Mouse (Mus musculus) frontal cortex, adult 2 months (tissue): Measurements from ENCODE around the gene Zfp385b. TPM values are rescaled to one million over a fixed set of nuclear protein-coding genes. Genes with fewer than 3 reads are reported as not detected.
A peak's percentile ranks its signal among the peaks of the same experiment; 100 is the strongest.

Experiments
- DNase-seq, 2 experiments: peaks; one replicate each; pipeline ENCODE4 v3.0.0; 2022; ENCODE audit warnings: low spot score in 1 of 2; ENCODE audit errors: extremely low spot score in 1 of 2
- polyA plus RNA-seq: library from polyadenylated mRNA; depleted of rRNA; stranded (reverse); fragments of >200 nt; gene quantifications from 2 replicates; pipeline ENCODE4 v1.2.3, GENCODE M21; 2012; rRNA removed

Gene Zfp385b
- 59.1 and 69.4 TPM in 2 replicates for polyA plus RNA-seq

DNA sequence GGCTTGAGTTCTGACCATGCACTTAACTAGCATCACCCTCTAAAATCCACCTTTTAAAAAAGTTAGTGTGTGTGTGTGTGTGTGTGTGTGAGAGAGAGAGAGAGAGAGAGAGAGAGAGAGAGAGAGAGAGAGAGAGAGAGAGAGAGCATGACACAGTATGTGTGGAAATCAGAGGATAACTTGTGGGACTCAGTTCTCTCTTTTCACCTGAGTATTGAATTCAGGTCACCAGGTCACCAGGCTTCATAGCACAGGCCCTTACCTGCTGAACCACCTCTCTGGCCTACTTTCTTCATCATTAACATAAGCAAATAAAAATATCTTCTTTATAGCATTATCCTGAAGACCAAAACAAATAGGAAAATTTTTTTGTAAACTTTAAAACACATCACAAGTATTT lies at the start of gene Zfp385b:
TSS of gene Zfp385b (minus strand) at position 101 of the 400 bp plus-strand sequence.
- DNase-seq, result no peak

DNA sequence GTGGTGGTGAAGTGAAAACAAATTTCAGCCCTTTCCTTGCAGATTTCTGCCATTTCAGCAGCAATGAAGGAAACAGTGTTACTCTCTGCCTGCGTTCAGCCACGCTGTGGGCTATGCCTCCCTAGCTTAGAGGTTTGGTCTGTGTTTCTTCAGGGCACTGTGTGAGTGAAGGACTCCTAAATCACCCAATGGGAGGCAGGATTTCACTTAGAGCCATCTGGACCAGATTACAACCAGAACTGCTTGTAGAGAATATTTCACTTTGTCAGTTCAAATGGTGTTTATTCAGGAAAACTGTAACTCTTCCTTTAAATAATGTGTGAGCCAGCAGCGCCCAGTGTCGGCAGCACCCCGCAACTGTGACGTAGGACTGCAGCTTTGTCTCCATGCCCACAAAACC lies 44.5 kb upstream of the Zfp385b start:
- peak in 1 of 2 experiments; percentile 37 for DNase-seq

GRCm38 (mm10) chr2:77863522-77863921 lies 44.1 kb upstream of the Zfp385b start:
- DNase-seq, result peak; percentile 54 to 72

- DNase-seq, result peak; percentile 73 to 75
Observed at GRCm38 (mm10) chr2:77841464-77841863, 22.0 kb upstream of the Zfp385b start.

GRCm38 (mm10) chr2:77839587-77839986 lies 20.1 kb upstream of the Zfp385b start:
- DNase-seq, result no peak

- DNase-seq, result no peak
Observed at GRCm38 (mm10) chr2:77838688-77839087, 19.2 kb upstream of the Zfp385b start.

DNA sequence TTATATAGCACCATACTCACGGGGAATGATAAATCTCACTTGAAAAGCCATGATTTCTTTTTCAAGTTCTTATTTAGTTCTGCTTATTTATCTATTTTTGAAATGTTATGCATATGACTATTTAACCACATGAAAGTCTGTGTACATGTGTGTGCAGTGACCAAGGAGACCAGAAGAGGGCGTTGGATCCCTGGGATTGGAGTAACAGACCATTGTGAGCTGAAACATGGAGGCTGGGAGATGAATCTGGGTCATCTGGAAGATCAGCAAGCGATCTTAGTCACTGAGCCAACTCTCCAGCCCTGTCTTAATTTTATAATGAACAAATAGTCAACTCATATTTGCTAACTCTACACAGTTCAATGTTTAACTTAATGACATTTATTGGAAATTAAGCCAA lies 16.3 kb upstream of the Zfp385b start:
- DNase-seq, result no peak

GRCm38 (mm10) chr2:77826133-77826828 lies 6.8 kb upstream of the Zfp385b start:
- no peak for DNase-seq

- DNase-seq, result no peak
Observed at GRCm38 (mm10) chr2:77823026-77823425, 3.6 kb upstream of the Zfp385b start.

DNA sequence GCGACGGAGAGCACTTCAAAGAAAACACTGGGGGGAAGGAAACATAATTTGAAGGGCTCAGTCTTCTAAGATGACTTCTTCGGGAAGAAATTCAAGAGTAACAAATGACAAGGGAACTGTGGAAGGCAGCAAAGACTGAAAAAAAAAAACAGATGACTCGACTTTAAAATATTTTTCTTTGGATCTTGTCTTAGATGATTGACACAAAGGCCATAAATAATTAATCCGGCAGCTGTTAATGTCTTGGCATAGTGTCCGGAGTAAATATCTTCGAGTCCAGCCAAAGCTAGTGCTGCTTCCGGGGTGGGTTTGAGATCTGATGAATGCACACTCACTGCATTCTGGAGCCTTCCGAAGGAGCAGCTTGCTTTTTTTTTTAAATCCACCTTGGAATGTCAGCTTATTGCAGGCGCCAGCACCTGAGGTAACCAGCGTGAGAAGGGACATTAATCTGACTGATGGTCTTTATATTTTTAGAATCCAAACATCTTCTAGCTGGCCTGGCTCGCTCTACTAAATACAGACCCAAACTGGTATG lies 2.0 kb downstream of the Zfp385b start:
- no peak for DNase-seq

DNA sequence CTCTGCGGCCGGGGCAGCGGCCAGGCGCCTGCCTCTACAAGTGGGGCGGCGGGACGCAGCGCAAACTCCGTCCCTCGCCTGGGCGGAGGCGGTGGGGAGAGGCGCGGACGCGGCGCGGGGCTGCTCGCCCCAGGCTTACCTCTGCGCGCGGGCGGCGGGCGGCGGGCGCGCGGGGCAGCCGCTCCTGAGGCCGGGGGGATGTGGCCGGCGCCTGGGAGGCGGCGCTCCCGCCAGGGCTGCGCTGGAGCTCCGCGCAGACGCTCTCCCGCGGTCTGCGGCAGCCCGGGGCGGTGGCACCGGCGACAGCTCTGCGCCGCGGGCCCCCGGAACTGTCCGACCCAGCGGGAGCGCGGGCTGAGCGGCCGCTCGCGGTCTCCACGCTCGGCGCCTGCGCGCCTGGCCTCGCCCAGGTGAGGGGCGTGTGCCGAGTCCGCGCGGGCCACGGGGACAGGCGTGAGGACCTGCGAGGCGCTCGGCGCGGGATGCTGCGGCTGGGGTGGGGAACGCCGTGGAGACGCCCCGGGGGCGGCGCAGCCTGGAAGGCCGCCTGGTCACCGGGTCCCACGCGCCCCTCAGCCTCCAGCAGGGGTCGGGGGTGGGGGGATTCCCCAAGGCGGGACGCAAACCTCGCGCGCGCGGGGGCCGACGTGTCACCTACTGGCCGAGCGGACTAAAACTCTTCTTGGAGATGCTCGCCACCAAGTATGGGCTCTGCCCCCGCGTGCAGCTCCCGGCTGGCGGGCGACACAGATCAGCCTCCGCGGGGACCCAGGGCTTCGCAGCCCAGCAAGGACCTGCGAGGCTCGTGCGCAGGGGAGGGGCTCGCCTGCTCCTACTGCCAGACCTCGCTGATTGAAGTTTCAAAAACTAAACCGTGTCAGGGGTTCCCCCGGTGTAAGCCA lies 2.8 kb downstream of the Zfp385b start:
- DNase-seq, result peak; percentile 11 to 51

- DNase-seq, result peak; percentile 35 to 64
Observed at GRCm38 (mm10) chr2:77815775-77816412, 3.5 kb downstream of the Zfp385b start.

GRCm38 (mm10) chr2:77814896-77815295 lies 4.5 kb downstream of the Zfp385b start:
- DNase-seq, result no peak

DNA sequence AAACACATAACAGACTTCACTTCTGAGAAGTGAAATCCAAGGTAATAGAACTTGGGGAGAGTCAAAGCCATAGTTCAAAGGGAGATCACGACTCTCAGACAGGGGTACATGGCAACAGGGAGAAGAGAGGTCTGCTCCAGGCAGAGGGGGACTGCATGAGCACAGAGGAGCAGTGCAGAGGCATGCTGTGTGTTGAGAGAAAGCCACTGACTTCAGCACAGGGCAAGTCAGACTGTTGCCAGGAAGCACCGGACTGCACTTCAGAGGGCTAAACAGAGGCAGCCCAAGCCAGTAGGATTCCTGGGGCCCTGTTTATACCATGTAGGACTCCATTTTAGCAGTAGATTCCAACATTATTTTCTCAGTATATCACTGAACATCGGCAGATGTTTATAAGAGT lies 6.4 kb downstream of the Zfp385b start:
- DNase-seq, result no peak

DNA sequence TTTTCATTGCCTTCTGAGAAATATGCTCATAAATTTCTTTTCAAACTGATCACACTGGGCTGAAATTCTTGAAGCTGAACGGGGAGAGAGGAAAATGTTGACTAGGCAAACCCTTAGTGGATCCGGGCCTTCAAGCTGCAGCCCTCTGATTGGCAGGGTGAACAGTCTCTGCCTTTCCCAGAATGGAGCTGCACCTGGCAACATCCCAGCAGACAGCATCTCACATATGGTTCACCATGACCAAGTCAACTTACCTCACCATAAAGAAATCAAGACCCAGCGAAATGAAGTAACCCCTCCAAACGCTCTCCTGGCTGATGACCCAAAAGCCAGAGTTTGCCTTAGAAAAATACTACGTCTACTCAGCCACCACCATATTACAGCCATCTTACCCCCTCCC lies 8.7 kb downstream of the Zfp385b start:
- DNase-seq, result no peak

DNA sequence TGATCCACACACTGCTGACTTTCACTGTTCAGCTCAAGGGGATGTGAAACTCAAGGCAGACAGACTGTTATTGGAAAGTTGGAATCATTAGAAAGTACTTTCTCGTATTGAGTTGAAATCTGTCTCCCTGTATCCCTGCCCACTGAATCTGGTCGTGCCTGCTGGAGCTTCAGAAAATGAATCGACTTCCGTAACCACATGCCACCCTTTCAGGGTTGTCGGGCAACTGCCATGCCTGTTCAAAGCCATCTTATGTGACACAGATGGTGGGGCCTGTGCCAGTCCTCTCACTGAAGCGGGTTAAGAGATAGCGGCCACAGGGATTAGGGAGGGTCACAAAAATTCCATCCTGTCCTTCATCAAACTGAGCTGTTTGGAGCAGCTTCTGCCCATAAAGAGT lies 14.7 kb downstream of the Zfp385b start:
- no peak for DNase-seq

- DNase-seq, result no peak
Observed at GRCm38 (mm10) chr2:77802291-77802690, 17.1 kb downstream of the Zfp385b start.

- no peak for DNase-seq
Observed at GRCm38 (mm10) chr2:77801430-77801829, 18.0 kb downstream of the Zfp385b start.

DNA sequence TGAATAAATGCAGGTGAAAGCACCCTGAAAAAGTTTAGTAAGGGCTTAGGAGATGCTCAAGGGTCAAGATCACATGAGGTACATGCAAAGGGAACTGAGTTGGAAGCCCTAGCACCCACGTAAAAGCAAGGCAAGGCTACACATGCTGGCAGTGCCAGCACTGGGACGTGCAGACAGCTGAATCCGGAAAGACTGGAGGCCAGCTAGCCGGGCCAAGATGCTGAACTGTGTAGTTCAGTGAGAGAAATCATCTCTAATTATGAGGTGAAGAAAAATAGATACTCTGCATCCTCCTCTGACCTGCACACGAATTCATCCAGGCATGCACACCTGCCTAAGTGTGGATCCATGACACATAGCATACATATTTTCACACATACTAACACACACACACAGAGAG lies 18.4 kb downstream of the Zfp385b start:
- DNase-seq, result no peak

DNA sequence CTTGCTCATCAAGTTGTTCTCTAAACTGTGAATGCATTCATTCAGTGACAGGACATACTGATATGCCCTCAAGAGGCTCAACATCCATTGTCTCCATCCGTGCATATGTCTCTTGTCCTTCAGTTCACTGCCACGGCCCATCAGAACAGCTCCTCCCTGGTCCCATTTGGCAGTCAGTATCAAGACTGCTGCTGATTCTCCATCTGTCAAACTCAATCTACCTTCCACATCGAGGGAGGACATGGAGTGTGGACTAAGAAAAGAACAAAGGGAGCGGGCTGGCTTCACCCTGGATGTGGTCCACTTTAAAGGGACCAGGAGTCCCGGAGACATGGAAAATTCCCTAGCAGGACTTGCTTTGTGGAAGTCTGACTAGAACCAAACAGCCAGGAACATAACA lies 22.2 kb downstream of the Zfp385b start:
- no peak for DNase-seq
